Mouse (Mus musculus) common myeloid progenitor, adult 5-6 weeks (primary cell): ENCODE results near the gene Defa2. TPM values are rescaled to one million over a fixed set of nuclear protein-coding genes. Genes with fewer than 3 reads are reported as not detected.
"Not testable (repeated sequence)": the region's sequence is repeated elsewhere in the genome, so short reads cannot be mapped to it uniquely, and the experiment has no call there.

Experiments used
- ATAC-seq: replicated peaks from 2 replicates; pipeline ENCODE4 v1.8.0; 2016; ENCODE audit warnings: low read depth, mild to moderate bottlenecking, moderate TSS enrichment, inconsistent platforms; ENCODE audit not compliant: poor library complexity, severe bottlenecking
- total RNA-seq: library from RNA; stranded (forward); fragments of 200-1000, 187-1606 nt; gene quantifications from 2 replicates; pipeline ENCODE4 v1.2.3, GENCODE M21; 2017

The Defa2 gene
- not detected in 2 replicates for total RNA-seq

GRCm38 (mm10) chr8:21378215-21378614 lies at the start of gene Defa2:
TSS of gene Defa2 (plus strand) at chr8:21378515.
- not testable (repeated sequence) for ATAC-seq

- ATAC-seq, result not testable (repeated sequence)
These were observed 13.2 kb downstream of the Defa2 start, which contains the start of gene Defa33 for GRCm38 (mm10) chr8:21391511-21391910. TSS of gene Defa33 (plus strand) at chr8:21391811.

GRCm38 (mm10) chr8:21427111-21427510 lies 48.8 kb downstream of the Defa2 start, which contains the start of gene Defa36:
TSS of gene Defa36 (plus strand) at chr8:21427411.
- ATAC-seq, result not testable (repeated sequence)

Other genes starting within 250 kb of the Defa2 start
- gene Defa30, start 243.9 kb upstream of the Defa2 start, total RNA-seq, result not detected in 2 replicates
- gene Defa22, start 216.2 kb upstream of the Defa2 start, total RNA-seq, result not detected in 2 replicates
- not detected in 2 replicates for gene Defa31, start 186.9 kb upstream of the Defa2 start, total RNA-seq
- not detected in 2 replicates for gene Gm15293, start 177.0 kb upstream of the Defa2 start, total RNA-seq
- not detected in 2 replicates for gene Gm15292, start 128.8 kb upstream of the Defa2 start, total RNA-seq
- gene Defa27, start 63.0 kb upstream of the Defa2 start, total RNA-seq, result not detected in 2 replicates
- gene Defa29, start 51.5 kb upstream of the Defa2 start, total RNA-seq, result not detected in 2 replicates
- gene Defa33, start 13.3 kb downstream of the Defa2 start, total RNA-seq, result not detected in 2 replicates
- not detected in 2 replicates for gene Defa36, start 48.9 kb downstream of the Defa2 start, total RNA-seq
- gene Gm7849, start 78.0 kb downstream of the Defa2 start, total RNA-seq, result not detected in 2 replicates
- gene Defa20, start 130.7 kb downstream of the Defa2 start, total RNA-seq, result not detected in 2 replicates
- not detected in 2 replicates for gene Defa32, start 150.5 kb downstream of the Defa2 start, total RNA-seq
- gene Defa37, start 186.9 kb downstream of the Defa2 start, total RNA-seq, result not detected in 2 replicates
- gene Defa28, start 204.5 kb downstream of the Defa2 start, total RNA-seq, result not detected in 2 replicates
- not detected in 2 replicates for gene Gm7861, start 216.0 kb downstream of the Defa2 start, total RNA-seq
- not detected in 2 replicates for gene Defa26, start 239.7 kb downstream of the Defa2 start, total RNA-seq